Mouse (Mus musculus): ENCODE results near the gene Pcx.

Gene Pcx

DNA sequence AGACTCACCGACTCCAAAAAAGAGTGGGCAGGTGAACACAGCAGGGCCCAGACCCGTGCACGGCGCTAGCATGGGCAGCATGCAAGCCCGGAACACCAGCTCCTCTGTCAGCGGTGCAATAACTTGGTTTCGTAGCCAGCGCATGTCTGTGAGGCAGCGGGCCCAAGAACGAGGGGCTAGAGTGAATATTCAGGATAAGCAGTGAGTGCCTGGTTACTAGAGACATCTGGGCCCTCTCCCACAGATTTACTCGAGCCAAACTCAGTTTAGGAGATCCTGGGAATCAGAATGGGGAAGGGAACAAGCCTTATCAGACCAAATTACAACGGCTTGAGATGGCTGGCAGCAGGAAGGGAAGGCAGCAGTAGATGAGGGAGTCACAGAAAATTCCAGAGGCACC is 113.7 kb downstream of the Pcx start:
- WGBS: 74% methylated on average over 12 of the region's 12 CpGs

DNA sequence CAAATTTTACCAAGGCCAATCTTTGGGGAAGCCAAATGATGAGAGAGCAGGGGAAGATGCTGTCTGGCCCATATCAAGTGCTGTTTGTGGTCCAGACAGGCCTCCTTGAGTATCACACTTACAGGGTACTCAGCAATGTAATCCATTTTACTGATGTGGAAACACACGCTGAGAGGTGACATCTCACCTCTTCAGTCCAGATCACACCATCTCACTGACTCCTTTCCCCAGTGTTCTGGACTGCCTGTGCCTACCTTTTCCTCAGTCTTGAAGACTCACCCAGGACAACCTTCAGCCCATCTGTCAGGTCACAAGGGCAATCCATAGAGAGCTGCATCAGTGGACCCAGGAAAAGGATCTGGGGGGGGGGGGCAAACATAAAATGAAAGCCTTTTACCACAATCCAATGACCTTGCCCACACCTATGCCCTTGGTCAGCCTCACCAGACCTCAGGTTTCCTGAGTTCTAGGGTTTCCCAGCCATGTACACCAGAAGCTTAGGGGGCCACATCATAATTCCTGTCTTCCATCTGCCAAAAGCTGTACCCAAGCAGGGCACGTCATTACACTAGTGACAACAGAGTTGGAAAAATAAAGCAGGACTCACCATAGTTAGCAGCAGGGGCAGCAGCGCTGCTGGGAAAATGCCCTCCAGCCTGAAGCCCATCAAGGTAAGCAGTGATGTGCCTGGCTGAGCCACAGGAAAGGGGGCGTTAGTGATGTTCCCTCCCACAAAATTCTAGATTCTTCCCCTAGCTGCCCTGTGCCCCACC is 114.3 kb downstream of the Pcx start:
- 23% methylated on average over 4 of the region's 4 CpGs for WGBS

DNA sequence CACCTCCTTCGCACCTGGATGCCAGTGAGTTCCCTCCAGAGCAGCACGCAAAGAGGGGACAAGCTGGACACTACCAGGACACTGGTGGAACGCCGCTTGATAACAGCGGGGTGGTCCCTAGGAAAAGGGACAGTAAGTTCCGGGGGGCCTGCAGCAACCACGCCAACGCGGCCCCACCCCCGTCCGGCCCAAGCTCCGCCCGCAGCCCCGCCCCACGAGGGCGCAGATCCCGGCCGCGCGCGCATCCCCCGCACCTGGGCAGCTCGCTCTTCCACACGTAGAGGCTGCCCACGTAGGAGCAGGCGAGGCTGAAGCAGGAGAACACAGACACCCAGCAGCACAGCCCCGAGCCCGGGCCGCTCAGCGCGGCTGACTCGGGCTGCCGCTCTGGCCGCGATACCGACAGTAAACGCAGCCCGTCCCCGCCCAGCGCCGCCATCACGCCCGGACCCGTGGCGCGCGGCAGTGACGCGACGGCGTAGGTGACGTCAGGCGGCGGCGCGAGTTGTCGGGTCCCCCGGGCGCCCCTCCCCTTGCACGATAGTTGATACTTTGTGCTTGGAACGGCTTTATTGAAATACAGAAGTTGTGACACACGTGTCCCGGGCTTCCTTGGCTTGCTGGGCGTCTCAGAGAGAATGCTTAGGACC is 115.0 kb downstream of the Pcx start, which contains the start of gene Rce1:
TSS of gene Rce1 (minus strand) at position 463 of the 650 bp plus-strand sequence.
- under 1% methylated on average over 64 of the region's 64 CpGs for WGBS

DNA sequence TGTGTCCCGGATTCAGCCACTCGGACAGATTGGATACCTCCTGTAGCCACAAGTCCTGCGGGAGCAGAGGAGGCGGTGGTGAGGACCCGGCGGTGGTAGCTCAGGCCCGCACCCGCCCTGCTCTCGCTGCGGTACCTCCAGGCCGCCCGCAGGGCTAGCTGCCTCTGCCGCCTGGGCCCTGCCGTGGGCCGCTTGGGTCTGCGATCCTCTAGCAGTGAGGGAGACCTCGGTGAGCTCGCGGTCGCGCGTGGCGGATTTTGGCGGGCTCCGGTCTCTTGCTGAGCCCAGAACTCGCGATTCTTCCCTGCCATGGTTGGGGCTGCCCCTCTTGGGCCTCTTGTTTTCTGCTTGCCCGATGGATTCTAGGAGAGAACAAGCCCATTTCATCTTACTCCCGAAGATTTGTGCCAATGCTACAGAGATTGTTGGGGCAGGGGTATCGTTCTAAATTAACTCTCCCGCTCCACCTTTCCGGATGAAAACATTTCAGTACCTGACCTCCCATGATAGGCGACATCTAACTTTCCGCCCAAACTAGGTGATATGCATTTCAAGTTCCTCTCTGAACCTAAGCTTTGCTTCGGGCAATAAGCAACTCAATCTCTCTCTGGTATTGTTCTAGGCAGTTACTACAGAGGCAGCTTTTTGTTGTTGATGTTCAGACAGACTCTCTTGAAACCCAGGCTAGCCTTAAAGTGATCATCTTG is 115.7 kb downstream of the Pcx start:
- under 1% methylated on average over 35 of the region's 35 CpGs for WGBS

DNA sequence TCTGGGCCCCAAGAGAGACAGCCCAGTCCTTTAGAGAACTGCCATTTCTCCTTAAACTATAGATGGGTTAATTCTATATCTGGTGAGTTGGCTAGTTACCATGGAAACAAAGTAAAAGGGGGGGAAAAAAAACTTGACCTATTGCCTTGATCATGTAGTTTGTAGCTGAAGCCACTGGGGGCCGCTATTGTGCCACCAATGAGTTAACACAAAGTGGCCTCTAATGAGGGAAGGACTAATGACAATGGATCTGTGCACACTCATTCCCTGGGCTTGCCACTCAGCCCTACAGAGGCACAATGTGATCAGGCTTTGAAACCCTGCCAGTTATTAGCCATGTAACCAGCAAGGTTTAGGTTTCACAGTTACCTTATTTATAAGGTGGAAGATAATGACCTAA is 118.5 kb downstream of the Pcx start:
- 3% methylated on average over 1 of the region's 1 CpGs for WGBS

DNA sequence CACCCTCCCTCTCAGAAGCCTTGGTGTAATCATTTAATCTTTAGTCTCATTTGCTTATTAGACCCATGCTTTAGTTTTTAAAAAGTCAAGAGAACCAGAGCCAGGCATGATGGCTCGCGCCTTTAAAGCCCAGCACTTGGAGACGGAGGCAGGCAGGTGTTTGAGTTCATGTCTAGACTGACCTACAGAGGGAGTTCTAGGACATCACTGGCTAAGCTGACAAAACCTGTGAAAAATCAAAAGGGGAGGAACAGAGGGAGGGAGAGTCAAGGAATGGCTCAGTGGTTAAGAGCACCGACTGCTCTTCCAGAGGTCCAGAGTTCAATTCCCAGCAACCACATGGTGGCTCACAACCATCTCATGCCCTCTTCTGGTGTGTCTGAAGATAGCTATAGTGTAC is 125.7 kb downstream of the Pcx start:
- WGBS: 70% methylated on average over 4 of the region's 4 CpGs

DNA sequence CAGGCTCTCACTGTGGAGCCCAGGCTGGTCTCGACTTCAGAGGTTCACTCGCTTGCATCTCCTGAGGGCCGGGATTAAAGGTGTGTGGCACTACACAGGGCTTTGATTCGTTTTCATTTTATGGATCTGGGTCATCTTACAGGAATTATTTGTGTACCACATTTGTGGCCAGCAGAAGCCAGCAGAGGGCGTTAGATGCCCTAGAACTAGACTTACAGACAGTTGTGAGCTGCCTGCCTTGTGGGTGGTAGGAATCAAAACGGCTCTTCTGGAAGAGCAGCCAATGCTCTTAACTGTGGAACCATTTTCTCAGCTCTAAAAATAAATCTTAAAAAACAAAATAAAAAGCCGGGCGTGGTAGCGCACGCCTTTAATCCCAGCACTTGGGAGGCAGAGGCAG is 134.0 kb downstream of the Pcx start:
- 30% methylated on average over 10 of the region's 10 CpGs for WGBS

DNA sequence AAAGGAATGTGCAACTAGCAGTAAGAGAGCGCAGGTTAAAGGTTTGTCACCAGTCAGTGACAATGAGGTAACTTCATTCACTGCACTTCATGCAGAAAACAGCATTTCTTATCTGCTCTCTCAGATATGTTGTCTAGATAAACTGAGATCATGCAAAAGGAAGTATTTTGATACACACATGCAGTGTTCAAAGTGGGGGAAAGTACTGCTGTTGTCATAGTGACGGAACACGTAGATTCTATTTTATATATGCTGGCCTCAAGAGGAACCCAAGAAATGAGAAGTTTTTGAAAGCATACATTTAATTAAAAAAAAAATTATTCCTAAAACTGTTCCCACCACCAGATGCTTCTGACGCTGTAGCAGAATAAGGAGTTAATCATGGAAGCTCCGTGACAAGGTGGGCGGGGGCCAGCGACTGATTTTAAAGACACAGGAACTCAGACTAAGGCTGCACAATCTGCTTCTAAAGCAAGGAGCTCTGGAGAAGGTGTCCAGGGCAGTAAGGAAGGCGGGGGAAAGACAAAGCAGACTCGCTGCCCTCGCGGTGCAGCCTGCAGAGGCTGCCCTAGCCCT is 136.7 kb downstream of the Pcx start:
- 31% methylated on average over 11 of the region's 11 CpGs for WGBS

DNA sequence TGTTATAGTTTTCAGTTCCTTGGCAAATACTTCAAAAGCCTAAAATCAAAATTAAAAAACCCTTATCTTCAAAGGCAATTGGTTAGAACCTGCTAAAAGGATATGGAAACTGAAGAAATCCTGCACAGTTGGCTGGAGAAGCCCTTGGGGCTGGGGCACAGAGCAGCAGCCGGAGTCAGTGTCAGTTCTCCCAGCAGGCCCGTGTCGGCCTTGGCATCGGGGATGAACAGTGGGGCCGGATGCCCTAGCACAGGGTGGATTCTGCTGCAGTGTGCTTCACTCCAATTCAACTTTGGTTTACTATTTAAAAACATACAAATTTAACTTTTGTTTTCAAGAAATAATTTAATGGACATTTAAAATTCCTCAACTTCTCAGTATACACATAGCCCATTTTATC is 147.9 kb downstream of the Pcx start:
- WGBS: 91% methylated on average over 5 of the region's 5 CpGs

DNA sequence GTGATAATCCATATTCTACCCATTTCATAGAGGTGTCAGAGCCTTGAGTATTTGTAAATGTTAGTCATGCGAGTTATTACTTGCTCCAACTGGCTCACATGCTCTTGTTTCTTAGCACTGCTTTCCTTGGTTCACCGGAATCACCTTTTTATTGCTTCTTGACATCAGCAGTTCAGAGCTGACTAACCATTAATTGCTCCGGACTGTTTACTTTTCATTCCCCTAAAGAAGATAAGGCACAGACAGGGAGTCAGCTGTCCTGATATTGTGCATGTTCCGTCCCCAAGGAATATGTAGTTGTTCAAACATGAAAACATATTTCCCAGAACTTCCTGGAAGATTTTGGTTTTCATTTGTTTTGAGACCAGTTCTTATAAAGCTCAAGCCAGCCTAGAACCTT is 160.5 kb downstream of the Pcx start:
- WGBS: 89% methylated on average over 4 of the region's 4 CpGs

Data from cerebral cortex, adult 2 months (tissue).